Comparison of ENCODE assay signal across 26 mouse cellular contexts in genomic region chr13:38314590-38314989, GRCm38 (mm10). TPM values are rescaled to one million over a fixed set of nuclear protein-coding genes. Genes with fewer than 3 reads are reported as not detected.
DNase-seq lines count a peak whose midpoint lies in the region; ATAC-seq and TF ChIP-seq lines count a peak whose summit lies in the region.
"Had no signal": no experiment of that assay in that cellular context is flagged by ENCODE, and none has a peak within 500 bp of the region (broad histone marks: within the 10 kb centered on the region; RNA-seq: fewer than 3 reads in every experiment).

No protein-coding gene starts in this region.

- ATAC-seq in embryonic facial prominence, embryonic 14.5 days (ENCODE audit: low read depth) = no peak
- no peak for ATAC-seq in kidney, postnatal 0 days (replicated peaks; ENCODE audit: low FRiP score, low read depth)
- ATAC-seq in lung, embryonic 14.5 days (ENCODE audit: insufficient read depth) = peak; percentile 49; the same call in 1 of the 2 replicates
- ATAC-seq: activated CD4-positive, CD25-positive, alpha-beta regulatory T cell, adult 4 months; forebrain, embryonic 15.5 days had no signal

- DNase-seq in embryonic facial prominence, embryonic 14.5 days (ENCODE audit: low spot score) = peak; percentile 34
- DNase-seq in embryonic facial prominence, embryonic 10.5 days (ENCODE audit: low spot score) = no peak
- DNase-seq in kidney, postnatal 0 days (ENCODE audit: low spot score) = peak; percentile 44
- no peak for DNase-seq in kidney, adult 9 months
- peak; percentile 51 for DNase-seq in lung, embryonic 14.5 days
- DNase-seq in lung, adult 18-20 months = no peak
- DNase-seq in lung, postnatal 10 days = peak; percentile 8
- no peak for DNase-seq in lung, postnatal 36 days
- DNase-seq: adrenal gland, adult 8-10 months; adrenal gland, postnatal 25 days; cerebellum, adult 11-12 months; cerebellum, adult 8-10 months; cerebellum, postnatal 10 days; cerebellum, postnatal 36 days; embryo, embryonic 11 days; gastrocnemius, postnatal 25 days; heart, adult 2 months; heart, postnatal 14 days had no signal

- H3K4me2 ChIP-seq in embryonic facial prominence, embryonic 14.5 days (ENCODE audit: low read depth, low read length) = no peak overlapping the region
- H3K4me2 ChIP-seq in kidney, postnatal 0 days (ENCODE audit: low read length) = no peak overlapping the region
- no peak overlapping the region for H3K4me2 ChIP-seq in lung, embryonic 14.5 days
- H3K4me2 ChIP-seq: forebrain, embryonic 12.5 days; forebrain, embryonic 15.5 days; heart, embryonic 13.5 days; hindbrain, embryonic 12.5 days; hindbrain, embryonic 15.5 days had no signal

- TF ChIP-seq CTCF in kidney, postnatal 0 days (IDR thresholded peaks at IDR 0.05; ENCODE audit: low read depth) = no peak
- no peak for TF ChIP-seq CTCF in lung, embryonic 14.5 days (IDR thresholded peaks at IDR 0.05; ENCODE audit: low read depth)

- no peaks in the 10 kb centered on the region for H3K36me3 ChIP-seq in embryonic facial prominence, embryonic 14.5 days (ENCODE audit: control insufficient read depth, insufficient read depth, low read length)
- no peaks in the 10 kb centered on the region for H3K36me3 ChIP-seq in embryonic facial prominence, embryonic 10.5 days (replicated peaks)
- H3K36me3 ChIP-seq in kidney, postnatal 0 days (ENCODE audit: insufficient read depth, low read length) = no peaks in the 10 kb centered on the region
- H3K36me3 ChIP-seq in lung, embryonic 14.5 days (ENCODE audit: insufficient read depth) = no peaks in the 10 kb centered on the region
- H3K36me3 ChIP-seq: forebrain, embryonic 12.5 days; forebrain, embryonic 15.5 days; heart, embryonic 10.5 days; heart, embryonic 13.5 days; hindbrain, embryonic 12.5 days; hindbrain, embryonic 15.5 days had no signal

- H3K4me3 ChIP-seq in embryonic facial prominence, embryonic 14.5 days (ENCODE audit: low read depth, low read length) = no peak overlapping the region
- H3K4me3 ChIP-seq in embryonic facial prominence, embryonic 10.5 days = no peak overlapping the region
- H3K4me3 ChIP-seq in kidney, postnatal 0 days (replicated peaks; ENCODE audit: low read depth, low read length) = no peak overlapping the region
- no peak overlapping the region for H3K4me3 ChIP-seq in lung, embryonic 14.5 days (ENCODE audit: low read depth, low read length)
- H3K4me3 ChIP-seq: erythroblast, embryonic 14.5 days; forebrain, embryonic 12.5 days; forebrain, embryonic 15.5 days; heart, adult 2 months; heart, embryonic 10.5 days; heart, embryonic 13.5 days; hindbrain, embryonic 12.5 days; hindbrain, embryonic 15.5 days had no signal

- no peaks in the 10 kb centered on the region for H3K4me1 ChIP-seq in embryonic facial prominence, embryonic 14.5 days (ENCODE audit: control insufficient read depth, insufficient read depth, low read length)
- no peaks in the 10 kb centered on the region for H3K4me1 ChIP-seq in embryonic facial prominence, embryonic 10.5 days
- H3K4me1 ChIP-seq in kidney, postnatal 0 days (replicated peaks; ENCODE audit: insufficient read depth, low read length) = no peaks in the 10 kb centered on the region
- H3K4me1 ChIP-seq in lung, embryonic 14.5 days (ENCODE audit: insufficient read depth) = 0 out of 2 replicates have a peak, but pooled peaks cover 2% of the 10 kb centered on the region
- H3K4me1 ChIP-seq: forebrain, embryonic 12.5 days; forebrain, embryonic 15.5 days; heart, embryonic 13.5 days; hindbrain, embryonic 12.5 days; hindbrain, embryonic 15.5 days had no signal

- no peak overlapping the region for H3K9ac ChIP-seq in embryonic facial prominence, embryonic 14.5 days (ENCODE audit: low read depth, low read length)
- H3K9ac ChIP-seq in kidney, postnatal 0 days (ENCODE audit: low read depth, low read length) = no peak overlapping the region
- no peak overlapping the region for H3K9ac ChIP-seq in lung, embryonic 14.5 days
- H3K9ac ChIP-seq: forebrain, embryonic 12.5 days; forebrain, embryonic 15.5 days; heart, embryonic 13.5 days; hindbrain, embryonic 12.5 days; hindbrain, embryonic 15.5 days had no signal

- H3K9me3 ChIP-seq in embryonic facial prominence, embryonic 14.5 days (ENCODE audit: control insufficient read depth, low read length) = no peaks in the 10 kb centered on the region
- H3K9me3 ChIP-seq in embryonic facial prominence, embryonic 10.5 days = no peaks in the 10 kb centered on the region
- H3K9me3 ChIP-seq in kidney, postnatal 0 days (replicated peaks; ENCODE audit: low read length) = no peaks in the 10 kb centered on the region
- no peaks in the 10 kb centered on the region for H3K9me3 ChIP-seq in lung, embryonic 14.5 days (ENCODE audit: low read depth, low read length)
- H3K9me3 ChIP-seq: forebrain, embryonic 12.5 days; forebrain, embryonic 15.5 days; heart, embryonic 10.5 days; heart, embryonic 13.5 days; hindbrain, embryonic 12.5 days had no signal

- WGBS in embryonic facial prominence, embryonic 14.5 days = 51% methylated on average over 7 of the region's 7 CpGs
- WGBS in embryonic facial prominence, embryonic 10.5 days = 74% methylated on average over 7 of the region's 7 CpGs
- WGBS in kidney, postnatal 0 days = 60% methylated on average over 7 of the region's 7 CpGs
- 47% methylated on average over 7 of the region's 7 CpGs for WGBS in lung, embryonic 14.5 days

- no peaks in the 10 kb centered on the region for H3K27me3 ChIP-seq in embryonic facial prominence, embryonic 14.5 days (replicated peaks; ENCODE audit: control insufficient read depth, insufficient read depth, low read length)
- no peaks in the 10 kb centered on the region for H3K27me3 ChIP-seq in embryonic facial prominence, embryonic 10.5 days (replicated peaks; ENCODE audit: low read depth, poor library complexity, severe bottlenecking)
- H3K27me3 ChIP-seq in kidney, postnatal 0 days (ENCODE audit: insufficient read depth, low read length) = no peaks in the 10 kb centered on the region
- no peaks in the 10 kb centered on the region for H3K27me3 ChIP-seq in lung, embryonic 14.5 days (ENCODE audit: insufficient read depth, low read length)
- H3K27me3 ChIP-seq: forebrain, embryonic 12.5 days; forebrain, embryonic 15.5 days; heart, embryonic 13.5 days; hindbrain, embryonic 12.5 days; hindbrain, embryonic 15.5 days had no signal

- no peak overlapping the region for H3K27ac ChIP-seq in embryonic facial prominence, embryonic 14.5 days (replicated peaks; ENCODE audit: low read depth, low read length)
- H3K27ac ChIP-seq in embryonic facial prominence, embryonic 10.5 days (replicated peaks) = no peak overlapping the region
- H3K27ac ChIP-seq in kidney, postnatal 0 days = no peak overlapping the region
- no peak overlapping the region for H3K27ac ChIP-seq in lung, embryonic 14.5 days (ENCODE audit: low read depth)
- H3K27ac ChIP-seq: forebrain, embryonic 12.5 days; forebrain, embryonic 15.5 days; heart, adult 2 months; heart, embryonic 10.5 days; heart, embryonic 13.5 days; hindbrain, embryonic 12.5 days; hindbrain, embryonic 15.5 days had no signal

RNA-seq across cellular contexts. Expression of gene Bmp6, which starts 30.3 kb away (rescaled TPM):
- polyA plus RNA-seq in embryonic facial prominence, embryonic 14.5 days (2014; fragmentation: Nextera tagmentation; extraction: Ambion mirVana) = 3.7 and 3.9 TPM in 2 replicates
- polyA plus RNA-seq in embryonic facial prominence, embryonic 10.5 days (2016; fragmentation: Nextera tagmentation; extraction: Ambion mirVana) = 0.67 and 0.75 TPM in 2 replicates
- 2.7 and 3.1 TPM in 2 replicates for polyA plus RNA-seq in kidney, postnatal 0 days (2015; fragmentation: Nextera tagmentation; extraction: Ambion mirVana)
- polyA plus RNA-seq in lung, embryonic 14.5 days (2014; fragmentation: Nextera tagmentation; extraction: Ambion mirVana) = 1.1 and 1.4 TPM in 2 replicates
- polyA plus RNA-seq: activated CD4-positive, CD25-positive, alpha-beta regulatory T cell, adult 4 months; erythroblast, embryonic 14.5 days had no signal

Comparison
In these comparisons a context has a peak if more than half of its experiments do, and no peak if none do; other contexts are left out.
1. DNase-seq: peak in embryonic facial prominence, embryonic 14.5 days (single experiment), kidney, postnatal 0 days (single experiment), lung, embryonic 14.5 days (single experiment) and lung, postnatal 10 days (single experiment); none in embryonic facial prominence, embryonic 10.5 days (single experiment), kidney, adult 9 months (single experiment), lung, adult 18-20 months (0 of 2) and lung, postnatal 36 days (single experiment).